Comparison of ENCODE assay signal across 10 mouse cellular contexts in the genomic region with DNA sequence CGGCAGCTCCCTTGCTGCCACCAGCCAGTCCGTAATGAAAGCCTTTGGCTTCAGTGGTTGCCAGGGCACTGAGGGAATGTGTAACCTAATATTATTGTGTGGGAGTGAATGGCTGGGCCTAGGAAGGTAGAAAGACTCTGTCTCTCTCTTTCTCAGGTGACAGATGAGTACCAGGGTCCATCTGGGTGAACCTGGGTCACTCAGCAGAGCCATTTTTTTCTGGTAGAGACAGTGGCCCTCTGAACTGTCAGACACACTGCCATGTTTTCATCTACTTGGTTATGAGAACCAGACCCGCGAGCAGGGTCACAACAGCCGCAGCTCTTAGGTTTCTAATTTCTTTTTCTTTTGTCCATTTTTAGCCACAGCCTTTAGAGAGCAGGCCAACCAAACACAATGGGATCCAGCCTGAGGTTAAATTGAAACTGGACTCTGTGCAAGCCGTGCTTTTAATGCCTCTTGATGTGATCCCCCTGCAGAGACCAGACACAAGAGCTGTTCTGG.
DNase-seq lines count a peak whose midpoint lies in the region; ATAC-seq and TF ChIP-seq lines count a peak whose summit lies in the region.
"Had no signal": no experiment of that assay in that cellular context is flagged by ENCODE, and none has a peak within 500 bp of the region (broad histone marks: within the 10 kb centered on the region; RNA-seq: fewer than 3 reads in every experiment).

No protein-coding gene starts in this region.

- peak; percentile 45 for ATAC-seq in forebrain, postnatal 0 days
- ATAC-seq in limb, embryonic 12.5 days (ENCODE audit: insufficient number of reproducible peaks, insufficient read depth, low FRiP score, low TSS enrichment, low read depth), result peak; percentile 32; the same call in 1 of the 2 replicates
- no peak for ATAC-seq in neural tube, embryonic 15.5 days (ENCODE audit: low FRiP score)

- no peak for TF ChIP-seq POLR2A in kidney, adult 2 months (IDR thresholded peaks at IDR 0.05; ENCODE audit: low read depth, low read length)

- H3K27me3 ChIP-seq in kidney, adult 2 months (replicated peaks; ENCODE audit: control insufficient read depth, insufficient read depth, low read length), result no peaks in the 10 kb centered on the region
- H3K27me3 ChIP-seq in forebrain, postnatal 0 days (ENCODE audit: insufficient read depth, low read length), result no peaks in the 10 kb centered on the region
- no peaks in the 10 kb centered on the region for H3K27me3 ChIP-seq in limb, embryonic 12.5 days
- no peaks in the 10 kb centered on the region for H3K27me3 ChIP-seq in neural tube, embryonic 15.5 days (replicated peaks)
- H3K27me3 ChIP-seq: liver, embryonic 13.5 days had no signal

- H3K27ac ChIP-seq in kidney, adult 2 months (ENCODE audit: insufficient read depth, low read depth, low read length), result no peak overlapping the region
- H3K27ac ChIP-seq in forebrain, postnatal 0 days (ENCODE audit: low read depth, low read length), result no peak overlapping the region
- peak overlapping the region; percentile 77 for H3K27ac ChIP-seq in limb, embryonic 12.5 days
- peak overlapping the region; percentile 41; the same call in 1 of the 2 replicates for H3K27ac ChIP-seq in neural tube, embryonic 15.5 days (replicated peaks)
- H3K27ac ChIP-seq: liver, embryonic 13.5 days had no signal

- TF ChIP-seq CTCF in kidney, adult 2 months (conservative IDR thresholded peaks at IDR 0.05; ENCODE audit: insufficient read depth, insufficient read length, low read depth, low read length), result no peak
- TF ChIP-seq CTCF in forebrain, postnatal 0 days (IDR thresholded peaks at IDR 0.05; ENCODE audit: low read depth), result no peak

- H3K9me3 ChIP-seq in forebrain, postnatal 0 days (ENCODE audit: low read length), result no peaks in the 10 kb centered on the region
- H3K9me3 ChIP-seq in limb, embryonic 12.5 days, result no peaks in the 10 kb centered on the region
- H3K9me3 ChIP-seq in neural tube, embryonic 15.5 days (replicated peaks), result no peaks in the 10 kb centered on the region
- H3K9me3 ChIP-seq: liver, embryonic 13.5 days had no signal

- 63% methylated on average over 6 of the region's 6 CpGs for WGBS in kidney, adult 2 months
- 11% methylated on average over 6 of the region's 6 CpGs for WGBS in forebrain, postnatal 0 days
- 27% methylated on average over 6 of the region's 6 CpGs for WGBS in limb, embryonic 12.5 days
- 19% methylated on average over 6 of the region's 6 CpGs for WGBS in neural tube, embryonic 15.5 days

- H3K4me2 ChIP-seq in forebrain, postnatal 0 days (ENCODE audit: low read depth), result no peak overlapping the region
- H3K4me2 ChIP-seq in limb, embryonic 12.5 days, result no peak overlapping the region
- no peak overlapping the region for H3K4me2 ChIP-seq in neural tube, embryonic 15.5 days
- H3K4me2 ChIP-seq: liver, embryonic 13.5 days had no signal

- H3K4me1 ChIP-seq in kidney, adult 2 months (ENCODE audit: control insufficient read depth, insufficient read depth, low read length), result no peaks in the 10 kb centered on the region
- H3K4me1 ChIP-seq in forebrain, postnatal 0 days (ENCODE audit: insufficient read depth), result 0 out of 2 replicates have a peak, but pooled peaks cover 3% of the 10 kb centered on the region
- H3K4me1 ChIP-seq in limb, embryonic 12.5 days (replicated peaks), result peaks cover 16% of the 10 kb centered on the region
- H3K4me1 ChIP-seq in neural tube, embryonic 15.5 days, result peaks cover 3% of the 10 kb centered on the region; the same call in 1 of the 2 replicates

- no peaks in the 10 kb centered on the region for H3K36me3 ChIP-seq in kidney, adult 2 months (ENCODE audit: control insufficient read depth, insufficient read depth, low read length)
- H3K36me3 ChIP-seq in forebrain, postnatal 0 days (ENCODE audit: insufficient read depth), result no peaks in the 10 kb centered on the region
- H3K36me3 ChIP-seq in limb, embryonic 12.5 days, result 0 out of 2 replicates have a peak, but pooled peaks cover 3% of the 10 kb centered on the region
- no peaks in the 10 kb centered on the region for H3K36me3 ChIP-seq in neural tube, embryonic 15.5 days
- H3K36me3 ChIP-seq: liver, embryonic 13.5 days had no signal

- H3K9ac ChIP-seq in forebrain, postnatal 0 days, result no peak overlapping the region
- H3K9ac ChIP-seq in limb, embryonic 12.5 days (replicated peaks), result no peak overlapping the region
- H3K9ac ChIP-seq in neural tube, embryonic 15.5 days (replicated peaks), result no peak overlapping the region
- H3K9ac ChIP-seq: liver, embryonic 13.5 days had no signal

- peak; percentile 20 for DNase-seq in kidney, adult 2 months
- no peak for DNase-seq in kidney, adult 18-20 months
- peak; percentile 18 for DNase-seq in forebrain, postnatal 0 days
- no peak for DNase-seq in cerebellum, adult 9-11 months
- no peak for DNase-seq in lung, adult 18-20 months
- DNase-seq in gastrocnemius, adult 18-20 months (ENCODE audit: low spot score), result no peak
- DNase-seq: liver, embryonic 13.5 days; thymus, postnatal 4 days had no signal

- H3K4me3 ChIP-seq in kidney, adult 2 months (ENCODE audit: insufficient read depth, low read depth, low read length), result no peak overlapping the region
- no peak overlapping the region for H3K4me3 ChIP-seq in forebrain, postnatal 0 days (ENCODE audit: low read depth, low read length)
- H3K4me3 ChIP-seq in limb, embryonic 12.5 days (replicated peaks), result no peak overlapping the region
- no peak overlapping the region for H3K4me3 ChIP-seq in neural tube, embryonic 15.5 days (replicated peaks)
- H3K4me3 ChIP-seq: liver, embryonic 13.5 days had no signal

Comparison
In these comparisons a context has a peak if more than half of its experiments do, and no peak if none do; other contexts are left out.
1. DNase-seq: peak in kidney, adult 2 months (single experiment) and forebrain, postnatal 0 days (single experiment); none in kidney, adult 18-20 months (single experiment), cerebellum, adult 9-11 months (single experiment), lung, adult 18-20 months (0 of 2) and gastrocnemius, adult 18-20 months (single experiment).
2. H3K27ac ChIP-seq: peak in limb, embryonic 12.5 days (single experiment) and neural tube, embryonic 15.5 days (single experiment); none in kidney, adult 2 months (single experiment) and forebrain, postnatal 0 days (single experiment).